Mouse (Mus musculus) spleen, adult 2 months (tissue): ENCODE measurements at regions not wholly inside any gene's neighbourhood (a gene's known extent, or its start where the extent isn't known, plus 50 kb on each side); places are given as distances from the start of the nearest gene placed in this dataset.
A peak's percentile ranks its signal among the peaks of the same experiment; 100 is the strongest.

Experiments used
- DNase-seq, 2 experiments: peaks; one replicate each; pipeline versions ENCODE4 v3.0.0 to v3.0.0-alpha.2; 2012 to 2021; ENCODE audit warnings: low spot score in 2 of 2, low read depth in 1 of 2
- H3K27ac ChIP-seq: fragments of 200-500 bp; 2 replicates; pipeline ENCODE4 v1.5.1; 2012; ENCODE audit warnings: low read length, inconsistent platforms; ENCODE audit not compliant: insufficient read depth
- H3K27me3 ChIP-seq: fragments of 200-500 bp; 2 replicates; pipeline ENCODE4 v1.6.1; 2012; ENCODE audit warnings: mild to moderate bottlenecking, moderate library complexity, low read length, inconsistent platforms; ENCODE audit not compliant: control insufficient read depth, insufficient read depth
- H3K36me3 ChIP-seq: fragments of 200-500 bp; 2 replicates; pipeline ENCODE4 v1.6.1; 2012; ENCODE audit warnings: mild to moderate bottlenecking, low read length, inconsistent platforms; ENCODE audit not compliant: control insufficient read depth, insufficient read depth
- H3K4me1 ChIP-seq: fragments of 200-500 bp; 2 replicates; pipeline ENCODE4 v1.6.1; 2011; ENCODE audit warnings: inconsistent platforms; ENCODE audit not compliant: control insufficient read depth, insufficient read depth, insufficient read length
- H3K4me3 ChIP-seq: fragments of 200-500 bp; 2 replicates; pipeline ENCODE4 v1.5.1; 2011; ENCODE audit warnings: mild to moderate bottlenecking, inconsistent platforms; ENCODE audit not compliant: insufficient read depth, insufficient read length; ENCODE audit errors: extremely low read depth
- CTCF ChIP-seq: fragments of 200-500 bp; IDR thresholded peaks from 2 replicates; pipeline ENCODE4 v1.5.1; 2011; ENCODE audit warnings: mild to moderate bottlenecking, inconsistent platforms; ENCODE audit not compliant: insufficient read depth, insufficient read length, insufficient replicate concordance; ENCODE audit errors: extremely low read depth
- POLR2A ChIP-seq: fragments of 200-500 bp; IDR thresholded peaks from 2 replicates; pipeline ENCODE4 v1.6.1; 2011; ENCODE audit warnings: low read depth, low read length, inconsistent platforms
- WGBS: fragments of 180-500 bp; shearing (Covaris S2); methylation state at CpG from one replicate; pipeline ENCODE4 v1.1.7; 2018; 5-methylcytosine and 5-hydroxymethylcytosine counted together

GRCm38 (mm10) chr7:116808475-116808874 lies 304.3 kb downstream of the Nucb2 start:
- H3K36me3 ChIP-seq, result no peaks in the 10 kb centered on the region
- H3K4me1 ChIP-seq, result no peaks in the 10 kb centered on the region
- H3K4me3 ChIP-seq, result no peak overlapping the region
- H3K27me3 ChIP-seq, result no peaks in the 10 kb centered on the region
- H3K27ac ChIP-seq, result no peak overlapping the region
- TF ChIP-seq CTCF (no peak), POLR2A (no peak)
- 59% methylated on average over 3 of the region's 3 CpGs for WGBS
- DNase-seq, result no peak

GRCm38 (mm10) chr7:116816494-116816893 lies 312.3 kb downstream of the Nucb2 start:
- H3K4me1 ChIP-seq, result no peaks in the 10 kb centered on the region
- no peaks in the 10 kb centered on the region for H3K27me3 ChIP-seq
- TF ChIP-seq POLR2A, result no peak
- no peak for TF ChIP-seq CTCF
- DNase-seq, result no peak
- H3K36me3 ChIP-seq, result no peaks in the 10 kb centered on the region
- no peak overlapping the region for H3K4me3 ChIP-seq
- H3K27ac ChIP-seq, result no peak overlapping the region
- 91% methylated on average over 2 of the region's 2 CpGs for WGBS

- no peaks in the 10 kb centered on the region for H3K36me3 ChIP-seq
- no peak for DNase-seq
- 85% methylated on average over 7 of the region's 7 CpGs for WGBS
- TF ChIP-seq POLR2A (no peak), CTCF (no peak)
- H3K4me3 ChIP-seq, result no peak overlapping the region
- no peaks in the 10 kb centered on the region for H3K4me1 ChIP-seq
- H3K27ac ChIP-seq, result no peak overlapping the region
- H3K27me3 ChIP-seq, result no peaks in the 10 kb centered on the region
Measured at GRCm38 (mm10) chr7:116817991-116818390, 313.8 kb downstream of the Nucb2 start.

DNA sequence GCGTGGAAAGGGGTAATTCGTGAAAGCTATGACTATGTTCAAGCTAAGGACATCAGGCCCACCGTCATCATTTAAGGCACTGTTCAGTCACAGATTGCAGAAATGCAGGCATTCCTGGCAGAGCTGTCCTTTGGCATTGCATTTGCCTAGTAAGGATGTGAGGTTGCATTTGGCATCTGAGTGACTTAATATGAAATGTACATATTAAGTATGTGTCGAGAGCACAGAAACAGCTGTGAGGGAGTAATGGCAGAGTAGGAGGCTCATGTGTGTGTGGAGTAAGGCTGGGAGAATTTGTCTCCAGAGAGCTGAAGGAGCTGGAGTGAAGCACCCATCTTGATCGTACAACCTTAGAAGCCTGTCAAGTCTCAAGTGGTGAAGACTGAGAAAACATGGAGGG lies 316.4 kb downstream of the Nucb2 start:
- Histone ChIP-seq H3K27ac (no peak overlapping the region), H3K27me3 (no peaks in the 10 kb centered on the region), H3K4me3 (no peak overlapping the region), H3K4me1 (no peaks in the 10 kb centered on the region), H3K36me3 (no peaks in the 10 kb centered on the region)
- no peak for DNase-seq
- TF ChIP-seq CTCF, result no peak
- no peak for TF ChIP-seq POLR2A
- 89% methylated on average over 5 of the region's 5 CpGs for WGBS

GRCm38 (mm10) chr7:116842894-116843293 lies 338.7 kb downstream of the Nucb2 start:
- Histone ChIP-seq H3K27ac (no peak overlapping the region), H3K4me3 (no peak overlapping the region), H3K27me3 (no peaks in the 10 kb centered on the region), H3K4me1 (no peaks in the 10 kb centered on the region), H3K36me3 (no peaks in the 10 kb centered on the region)
- peak in 1 of 2 experiments; percentile 11 for DNase-seq
- no peak for TF ChIP-seq POLR2A
- TF ChIP-seq CTCF, result no peak
- 65% methylated on average over 3 of the region's 3 CpGs for WGBS

- DNase-seq, result no peak
- no peak for TF ChIP-seq POLR2A
- no peak for TF ChIP-seq CTCF
- Histone ChIP-seq H3K27ac (no peak overlapping the region), H3K4me3 (no peak overlapping the region), H3K36me3 (no peaks in the 10 kb centered on the region), H3K27me3 (no peaks in the 10 kb centered on the region), H3K4me1 (no peaks in the 10 kb centered on the region)
- 87% methylated on average over 17 of the region's 17 CpGs for WGBS
Measured at GRCm38 (mm10) chr7:116847846-116848730, 343.9 kb downstream of the Nucb2 start.

- DNase-seq, result no peak
- Histone ChIP-seq H3K4me3 (no peak overlapping the region), H3K27ac (no peak overlapping the region), H3K4me1 (no peaks in the 10 kb centered on the region), H3K27me3 (no peaks in the 10 kb centered on the region), H3K36me3 (no peaks in the 10 kb centered on the region)
- TF ChIP-seq CTCF, result no peak
- no peak for TF ChIP-seq POLR2A
- WGBS, result 91% methylated on average over 3 of the region's 3 CpGs
Measured at GRCm38 (mm10) chr7:116853351-116853750, 349.2 kb downstream of the Nucb2 start.
